Mouse (Mus musculus) cerebellum, adult (tissue): ENCODE results near the gene Ankef1.

ENCODE experiments used
- ATAC-seq: cut with Nextera tagmentation; 2 replicates; pipeline ENCODE4 v1.9.2; 2017; ENCODE audit warnings: mild to moderate bottlenecking, moderate library complexity, mixed read lengths; ENCODE audit not compliant: insufficient number of reproducible peaks, low FRiP score, low TSS enrichment

Gene Ankef1

GRCm38 (mm10) chr2:136501651-136502050 lies at the start of gene Ankef1:
Ankef1 (plus strand) TSS chr2:136501910.
- no peak for ATAC-seq

- ATAC-seq = no peak
Observed at GRCm38 (mm10) chr2:136456468-136456867, 45.2 kb upstream of the Ankef1 start.

- ATAC-seq = no peak
Observed at GRCm38 (mm10) chr2:136456875-136457274, 44.8 kb upstream of the Ankef1 start.

- no peak for ATAC-seq
Observed at GRCm38 (mm10) chr2:136477656-136478055, 24.1 kb upstream of the Ankef1 start.

GRCm38 (mm10) chr2:136482269-136482668 lies 19.4 kb upstream of the Ankef1 start:
- ATAC-seq = no peak

- ATAC-seq = no peak
Observed at GRCm38 (mm10) chr2:136483058-136483457, 18.7 kb upstream of the Ankef1 start.

- no peak; the same call in 1 of the 2 replicates for ATAC-seq
Observed at GRCm38 (mm10) chr2:136484955-136485354, 16.8 kb upstream of the Ankef1 start.

GRCm38 (mm10) chr2:136485401-136485800 lies 16.3 kb upstream of the Ankef1 start:
- no peak for ATAC-seq

GRCm38 (mm10) chr2:136485815-136486619 lies 15.7 kb upstream of the Ankef1 start:
- ATAC-seq = peak; percentile 80

GRCm38 (mm10) chr2:136486986-136487385 lies 14.7 kb upstream of the Ankef1 start:
- ATAC-seq = no peak

- no peak for ATAC-seq
Observed at GRCm38 (mm10) chr2:136511073-136511472, 9.4 kb downstream of the Ankef1 start.

GRCm38 (mm10) chr2:136511756-136512155 lies 10.0 kb downstream of the Ankef1 start:
- no peak for ATAC-seq

GRCm38 (mm10) chr2:136512802-136513201 lies 11.1 kb downstream of the Ankef1 start:
- no peak for ATAC-seq

- ATAC-seq = no peak
Observed at GRCm38 (mm10) chr2:136513806-136514205, 12.1 kb downstream of the Ankef1 start.

GRCm38 (mm10) chr2:136515501-136515900 lies 13.8 kb downstream of the Ankef1 start:
- ATAC-seq = no peak

GRCm38 (mm10) chr2:136528937-136529336 lies 27.2 kb downstream of the Ankef1 start:
- ATAC-seq = no peak

GRCm38 (mm10) chr2:136532033-136532432 lies 30.3 kb downstream of the Ankef1 start:
- ATAC-seq = peak; percentile 99

- ATAC-seq = no peak
Observed at GRCm38 (mm10) chr2:136558020-136558419, 56.3 kb downstream of the Ankef1 start.

- no peak for ATAC-seq
Observed at GRCm38 (mm10) chr2:136562336-136562735, 60.6 kb downstream of the Ankef1 start.

- no peak for ATAC-seq
Observed at GRCm38 (mm10) chr2:136570856-136571255, 69.1 kb downstream of the Ankef1 start.

- no peak for ATAC-seq
Observed at GRCm38 (mm10) chr2:136582762-136583161, 81.1 kb downstream of the Ankef1 start.

GRCm38 (mm10) chr2:136588811-136589210 lies 87.1 kb downstream of the Ankef1 start:
- ATAC-seq = no peak
